Mouse (Mus musculus) left cerebral cortex, postnatal 10 days (tissue): ENCODE results near the gene Cdk6. TPM values are rescaled to one million over a fixed set of nuclear protein-coding genes. Genes with fewer than 3 reads are reported as not detected.
"Not testable (repeated sequence)": the region's sequence is repeated elsewhere in the genome, so short reads cannot be mapped to it uniquely, and the experiment has no call there.

Experiments used
- DNase-seq, 2 experiments: peaks; one replicate each; pipeline ENCODE4 v3.0.0; 2021 to 2022; ENCODE audit warnings: low spot score in 2 of 2, mixed read lengths in 1 of 2; ENCODE audit errors: extremely low spot score in 1 of 2
- intact Hi-C: fragments of 180-260 bp; cut with DNase I; formaldehyde crosslinking; loops from one replicate; pipeline ENCODE4 v1.15.1; 2025
- total RNA-seq, 2 experiments: library from RNA; stranded (reverse); gene quantifications; 2 replicates each; pipeline ENCODE4 v1.2.3; 2021

The Cdk6 gene
- total RNA-seq, 2 experiments from 2014 or later: 8.7 to 12.0 TPM

DNA sequence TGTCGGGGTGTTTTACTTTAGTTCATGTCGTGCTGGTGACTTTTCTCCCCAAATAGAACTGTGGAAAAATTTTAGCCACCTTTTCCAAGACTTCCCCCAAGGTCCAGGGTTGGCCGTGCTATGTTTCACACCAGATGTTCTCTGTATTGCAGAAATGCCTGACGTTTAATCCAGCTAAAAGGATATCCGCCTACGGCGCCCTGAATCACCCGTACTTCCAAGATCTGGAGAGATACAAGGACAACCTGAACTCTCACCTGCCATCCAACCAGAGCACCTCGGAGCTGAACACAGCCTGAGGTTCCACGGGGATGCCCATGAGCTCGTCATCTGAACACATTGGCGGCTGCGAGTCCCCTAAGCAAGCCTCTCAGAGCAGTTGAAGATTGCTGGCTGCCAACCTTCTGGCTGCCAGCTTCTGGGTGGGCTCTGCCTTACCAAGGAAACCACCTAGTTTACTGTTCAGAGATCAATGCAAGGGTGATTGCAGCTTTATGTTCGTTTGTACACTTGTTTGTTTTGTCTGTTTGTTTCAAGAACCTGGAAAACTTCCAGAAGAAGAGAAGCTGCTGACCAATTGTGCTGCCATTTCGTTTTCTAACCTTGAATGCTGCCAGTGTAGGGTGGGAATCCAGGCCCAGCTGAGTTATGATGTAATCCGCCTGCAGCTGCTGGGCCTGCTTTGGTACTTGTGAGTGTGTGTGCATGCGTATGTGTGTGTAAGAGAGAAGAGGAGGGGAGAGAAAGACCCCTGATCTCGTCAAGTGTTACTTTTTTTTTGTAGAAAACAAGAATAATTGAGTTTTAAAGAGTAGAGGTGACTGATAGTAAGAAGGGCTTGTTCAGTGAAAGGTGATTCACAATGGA is 179.4 kb downstream of the Cdk6 start:
- intact Hi-C loops: no loop called here
- no peak for DNase-seq

- no peak for DNase-seq
- intact Hi-C loops: no loop called here
Measured at GRCm38 (mm10) chr5:3521741-3522140, 180.5 kb downstream of the Cdk6 start.

GRCm38 (mm10) chr5:3522826-3523225 is 181.5 kb downstream of the Cdk6 start:
- intact Hi-C loops: no loop called here
- no peak for DNase-seq

GRCm38 (mm10) chr5:3527041-3527691 is 185.9 kb downstream of the Cdk6 start:
- DNase-seq: no peak
- intact Hi-C loops: no loop called here

DNA sequence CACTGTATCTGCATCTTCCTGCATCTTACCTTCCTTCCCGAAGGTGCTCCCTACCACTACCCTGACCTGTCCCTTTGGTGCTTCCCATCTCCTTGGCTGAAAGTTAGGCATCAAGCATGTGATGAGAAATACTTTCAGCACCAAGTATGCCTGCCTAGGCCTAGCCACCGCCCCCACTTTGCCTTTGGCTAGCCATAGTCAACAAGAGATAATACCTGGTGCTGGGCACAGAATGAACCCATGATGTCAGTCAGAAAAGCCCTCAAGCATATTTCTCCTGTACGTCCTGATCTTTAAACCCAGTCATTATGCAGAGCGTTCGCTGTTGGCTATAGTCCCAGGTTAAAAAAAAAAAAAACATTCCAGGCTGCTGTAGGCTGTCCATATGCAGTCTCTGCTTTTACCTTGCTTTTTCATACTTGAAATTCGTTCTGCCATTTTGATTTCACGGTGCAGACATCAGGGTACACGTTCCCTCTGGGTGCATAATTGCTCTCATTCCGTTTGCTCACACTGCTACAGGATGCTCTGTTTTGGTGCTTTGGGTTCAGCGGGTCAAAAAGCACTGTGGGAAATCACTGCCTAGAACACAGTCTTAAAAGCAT is 188.4 kb downstream of the Cdk6 start:
- intact Hi-C loops: no loop called here
- no peak for DNase-seq

DNA sequence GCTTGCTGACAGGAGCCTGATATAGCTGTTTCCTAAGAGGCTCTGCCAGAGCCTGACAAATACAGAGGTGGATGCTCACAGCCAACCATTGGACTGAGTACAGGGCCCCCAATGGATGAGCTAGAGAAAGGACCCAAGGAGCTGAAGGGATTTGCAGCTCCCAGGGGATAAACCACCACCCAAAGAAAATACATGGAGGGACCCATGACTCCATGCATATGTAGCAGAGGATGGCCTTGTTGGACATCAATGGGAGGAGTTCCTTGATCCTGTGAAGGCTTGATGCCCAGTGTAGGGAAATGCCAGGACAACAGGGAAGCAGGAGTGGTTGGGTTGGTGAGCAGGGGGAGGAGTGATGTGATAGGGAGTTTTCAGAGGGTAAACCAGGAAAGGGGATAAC is 190.8 kb downstream of the Cdk6 start:
- intact Hi-C loops, DNase-seq: not testable (repeated sequence)

DNA sequence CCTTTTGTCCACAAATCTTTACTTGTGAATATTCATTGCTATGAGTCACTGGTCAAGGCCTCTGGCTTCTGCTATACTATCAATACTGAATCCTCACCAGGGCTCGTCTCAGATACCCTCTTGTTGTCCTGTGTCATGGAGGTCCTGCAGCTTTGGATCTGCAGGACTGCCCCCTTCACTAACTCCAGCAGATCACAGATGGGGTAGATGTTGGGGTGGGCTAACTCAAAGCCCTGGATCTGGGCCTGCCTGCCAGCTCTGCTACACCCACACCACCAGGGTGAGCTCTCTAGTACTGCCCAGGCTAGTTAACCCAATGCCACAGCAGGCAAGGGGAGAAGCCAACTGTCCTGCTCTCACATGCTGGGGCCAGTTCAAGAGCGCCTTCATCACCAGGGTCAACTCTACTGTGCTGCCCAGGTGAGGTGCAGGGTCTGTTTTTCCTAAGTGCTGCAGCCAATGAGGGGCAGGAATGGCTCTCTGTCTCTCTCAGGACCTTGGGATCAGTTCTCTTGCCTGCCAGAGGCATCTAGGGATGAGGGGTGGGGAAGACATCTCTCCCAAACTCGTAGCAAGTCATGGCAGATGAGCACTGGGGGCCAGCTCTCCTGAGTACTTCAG is 195.4 kb downstream of the Cdk6 start:
- DNase-seq: no peak
- intact Hi-C loops: no loop called here

DNA sequence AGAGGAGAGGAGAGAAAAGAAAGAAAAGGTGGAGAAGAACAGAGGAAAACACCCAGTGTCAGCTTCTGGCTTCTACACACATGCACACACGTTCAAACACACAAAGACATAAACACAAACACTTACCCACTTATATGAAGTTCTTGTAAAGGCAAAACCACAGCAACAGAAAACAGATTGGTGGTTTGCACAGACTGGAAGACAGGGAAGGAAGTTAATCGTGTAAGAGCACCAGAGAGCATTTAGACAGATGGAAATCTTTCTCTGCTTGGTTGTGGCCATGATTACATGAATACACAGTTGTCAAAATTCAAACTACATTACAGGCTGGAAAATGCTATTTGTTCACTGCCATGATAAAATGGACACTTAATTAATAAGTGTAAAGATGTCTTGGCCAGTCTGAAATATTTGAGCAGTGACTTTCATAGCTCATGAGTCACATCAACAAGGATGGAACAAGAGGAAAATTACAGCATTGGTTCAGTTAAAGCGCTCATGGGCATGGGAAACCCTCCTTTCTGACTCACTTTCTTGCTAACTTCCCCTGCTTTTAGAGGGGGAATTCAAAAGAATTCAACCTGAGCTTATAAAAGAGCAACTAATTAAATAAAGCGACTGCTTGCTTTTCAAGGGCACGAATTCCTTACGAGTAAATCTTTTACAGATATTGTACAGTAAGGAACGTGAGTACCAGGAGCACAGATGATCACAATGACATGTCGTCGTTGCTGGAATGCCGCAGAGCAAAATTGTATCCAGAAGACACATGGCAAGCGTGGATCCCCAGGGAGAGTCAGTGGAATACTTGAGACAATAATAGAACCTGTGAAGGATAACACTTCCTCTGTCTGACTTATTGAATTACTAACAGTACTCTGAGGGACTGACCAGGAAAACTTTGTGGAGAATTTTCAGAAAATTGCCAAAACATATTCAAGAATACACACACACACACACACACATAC is 197.5 kb downstream of the Cdk6 start:
- intact Hi-C loops: no loop called here
- DNase-seq: no peak

- intact Hi-C loops: no loop called here
- DNase-seq: no peak
Measured at GRCm38 (mm10) chr5:3541871-3542270, 200.6 kb downstream of the Cdk6 start.

DNA sequence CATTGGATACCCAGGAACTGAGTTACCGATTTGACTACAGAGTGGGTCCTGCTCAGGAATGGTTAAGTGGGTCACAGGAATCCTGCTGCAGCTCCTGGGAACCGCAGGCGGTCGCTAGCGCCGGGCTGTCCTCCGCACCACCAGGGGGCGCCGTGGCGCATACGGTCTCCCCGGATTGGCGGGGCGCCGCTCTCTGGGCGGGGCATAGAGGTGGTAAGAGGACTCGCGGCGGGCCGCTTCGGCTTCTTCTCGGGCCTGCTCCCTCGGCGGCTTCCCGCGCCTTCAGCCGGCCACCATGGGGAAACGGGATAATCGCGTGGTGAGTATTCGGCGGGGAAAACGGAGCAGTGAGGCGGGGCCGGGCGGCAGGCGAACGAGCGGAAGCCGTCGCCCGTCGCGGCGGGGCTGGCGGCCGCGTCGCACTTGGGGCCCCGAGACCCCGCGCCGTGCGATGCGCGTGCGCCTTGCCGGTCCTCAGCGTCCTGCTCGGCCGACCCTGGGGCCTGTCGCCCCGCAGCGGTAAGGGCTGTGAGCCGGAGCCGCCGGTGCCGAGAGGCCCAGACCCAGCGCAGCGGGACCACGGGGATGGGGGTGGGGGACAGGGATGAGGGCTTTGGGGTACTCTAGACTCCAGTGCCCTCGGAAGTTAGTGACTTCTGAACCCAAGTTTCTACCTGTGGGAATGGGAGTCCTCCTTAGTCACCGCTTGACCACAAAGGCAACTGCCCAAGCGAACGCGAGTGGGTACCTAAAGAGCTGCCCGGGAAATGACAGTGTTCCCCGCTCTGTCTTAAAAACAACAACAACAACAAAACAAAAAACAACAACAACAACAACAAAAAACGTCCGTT is 202.6 kb downstream of the Cdk6 start, which contains the start of gene Fam133b:
Gene Fam133b (plus strand): TSS at position 205 of the 851 bp plus-strand sequence.
- intact Hi-C loops: no loop called here

DNA sequence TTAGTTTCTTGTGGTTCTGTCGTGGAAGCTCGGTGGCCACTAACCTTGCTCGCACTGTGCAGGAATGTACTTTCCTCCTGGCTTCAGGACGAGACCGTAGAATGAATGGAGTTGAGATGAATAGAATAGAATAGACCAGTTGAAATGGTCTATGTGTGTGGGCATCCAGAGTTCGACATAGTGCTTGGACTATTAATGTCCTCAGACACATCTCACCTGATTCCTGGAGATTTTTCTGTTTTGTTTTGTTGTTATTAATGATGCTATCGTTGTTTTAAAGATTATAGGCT is 203.1 kb downstream of the Cdk6 start:
- no peak for DNase-seq
- intact Hi-C loops: no loop called here

More for the DNA sequence above, 202.6 kb downstream of the Cdk6 start, which contains the start of gene Fam133b:
- peak; percentile 93 to 98 for DNase-seq

GRCm38 (mm10) chr5:3546226-3546625 is 204.9 kb downstream of the Cdk6 start:
- intact Hi-C loops: no loop called here
- DNase-seq: no peak

DNA sequence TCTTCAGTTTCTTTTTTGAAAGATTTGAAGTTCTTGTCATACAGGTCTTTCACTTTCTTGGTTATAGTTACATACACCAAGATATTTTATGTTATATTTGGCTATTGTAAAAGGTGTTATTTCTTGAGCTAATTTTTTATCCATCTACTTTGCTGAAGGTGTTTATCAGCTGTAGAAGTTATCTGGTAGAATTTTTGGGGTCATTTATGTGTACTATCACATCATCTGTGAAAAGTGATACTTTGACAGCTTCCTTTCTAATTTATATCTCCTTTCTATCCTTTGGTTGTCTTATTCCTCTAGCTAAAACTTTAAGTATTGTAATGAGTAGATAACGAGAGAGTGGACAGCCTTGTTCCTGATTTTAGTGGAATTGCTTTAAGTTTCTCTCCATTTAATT is 210.2 kb downstream of the Cdk6 start:
- DNase-seq: no peak
- intact Hi-C loops: no loop called here

GRCm38 (mm10) chr5:3554198-3554597 is 212.9 kb downstream of the Cdk6 start:
- intact Hi-C loops: no loop called here
- no peak for DNase-seq

GRCm38 (mm10) chr5:3571266-3571665 is 230.0 kb downstream of the Cdk6 start, which contains the start of gene 1700109H08Rik:
TSS of gene 1700109H08Rik (plus strand) at chr5:3571566.
- intact Hi-C loops: no loop called here
- no peak for DNase-seq

DNA sequence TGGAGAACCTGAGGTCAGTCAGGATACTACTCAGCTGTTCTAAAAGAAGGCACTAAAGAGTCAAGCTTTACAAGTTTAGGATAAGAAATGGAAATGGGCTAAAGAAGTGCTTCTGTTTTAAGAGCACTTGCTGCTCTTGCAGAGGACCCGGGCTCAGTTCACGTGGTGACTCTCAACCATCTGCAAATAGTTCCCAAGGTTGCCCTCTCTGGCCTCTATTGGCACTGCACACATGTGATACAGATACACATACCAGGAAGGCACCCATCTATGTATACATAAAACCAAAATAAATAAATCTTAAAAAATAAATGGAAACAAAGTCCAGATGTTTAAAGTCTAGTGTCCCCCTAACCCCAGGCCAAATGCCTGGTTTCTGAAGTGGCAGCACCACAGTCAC is 233.5 kb downstream of the Cdk6 start:
- intact Hi-C loops: no loop called here
- DNase-seq: no peak

- intact Hi-C loops: no loop called here
- no peak for DNase-seq
Measured at GRCm38 (mm10) chr5:3577939-3578338, 236.7 kb downstream of the Cdk6 start.

GRCm38 (mm10) chr5:3579066-3579465 is 237.8 kb downstream of the Cdk6 start:
- intact Hi-C loops: no loop called here
- DNase-seq: no peak
